Mouse (Mus musculus): Measurements from ENCODE around the gene Fam110c. TPM values are rescaled to one million over a fixed set of nuclear protein-coding genes. Genes with fewer than 3 reads are reported as not detected.

Fam110c gene
- polyA plus RNA-seq, 1 experiment from 2014 or later: not detected

GRCm38 (mm10) chr12:31080352-31080751, 6.7 kb downstream of the Fam110c start:
- ATAC-seq (no peak), DNase-seq (ENCODE audit: low read depth, low spot score) (no peak)
- ChIA-PET CTCF (no interaction called here), POLR2A (no interaction called here)
- TF ChIP-seq CTCF (IDR thresholded peaks at IDR 0.05): no peak
- peaks cover 6% of the 10 kb centered on the region for H3K27me3 ChIP-seq
- in situ Hi-C loops (cut with MboI; ENCODE audit: low pct_unique_long_range_greater_than_20kb): no loop called here

- H3K27me3 ChIP-seq: peaks cover 6% of the 10 kb centered on the region
- no peak for TF ChIP-seq CTCF (IDR thresholded peaks at IDR 0.05)
- ATAC-seq: no peak
- ChIA-PET POLR2A (no interaction called here), CTCF (no interaction called here)
- in situ Hi-C loops (cut with MboI; ENCODE audit: low pct_unique_long_range_greater_than_20kb): no loop called here
- DNase-seq (ENCODE audit: low read depth, low spot score): no peak
These were observed 7.4 kb downstream of the Fam110c start for GRCm38 (mm10) chr12:31080890-31081554.

GRCm38 (mm10) chr12:31083007-31083406, 9.3 kb downstream of the Fam110c start:
- DNase-seq (ENCODE audit: low read depth, low spot score): no peak
- ATAC-seq: no peak
- H3K27me3 ChIP-seq: peaks cover 3% of the 10 kb centered on the region
- CTCF ChIA-PET: interaction anchor here (1.3 kb wide), 1 partner anchor 56 kb away, joined by 3 read pairs; no protein-coding TSS in a partner anchor
- in situ Hi-C loops (cut with MboI; ENCODE audit: low pct_unique_long_range_greater_than_20kb): no loop called here
- POLR2A ChIA-PET: no interaction called here
- TF ChIP-seq CTCF (IDR thresholded peaks at IDR 0.05): no peak

GRCm38 (mm10) chr12:31083407-31083806, 9.7 kb downstream of the Fam110c start:
- DNase-seq (ENCODE audit: low read depth, low spot score) (no peak), ATAC-seq (no peak)
- POLR2A ChIA-PET: no interaction called here
- CTCF ChIA-PET: interaction anchor here (0.8 to 1.3 kb wide), 2 partner anchors 55 to 57 kb away, joined by 3 read pairs; no protein-coding TSS in a partner anchor
- TF ChIP-seq CTCF (IDR thresholded peaks at IDR 0.05): no peak
- H3K27me3 ChIP-seq: peaks cover 3% of the 10 kb centered on the region
- in situ Hi-C loops (cut with MboI; ENCODE audit: low pct_unique_long_range_greater_than_20kb): no loop called here

GRCm38 (mm10) chr12:31087060-31087459, 13.4 kb downstream of the Fam110c start:
- no peaks in the 10 kb centered on the region for H3K27me3 ChIP-seq
- in situ Hi-C loops (cut with MboI; ENCODE audit: low pct_unique_long_range_greater_than_20kb): no loop called here
- TF ChIP-seq CTCF (IDR thresholded peaks at IDR 0.05): no peak
- no peak for DNase-seq (ENCODE audit: low read depth, low spot score)
- CTCF ChIA-PET: interaction anchor here (1.1 to 1.3 kb wide), 2 partner anchors 34 to 40 kb away, joined by 3 read pairs; no protein-coding TSS in a partner anchor
- POLR2A ChIA-PET: no interaction called here
- no peak for ATAC-seq

- no peak for TF ChIP-seq CTCF (IDR thresholded peaks at IDR 0.05)
- ATAC-seq: no peak
- H3K27me3 ChIP-seq: peaks cover 12% of the 10 kb centered on the region
- ChIA-PET POLR2A (interaction anchor here (0.7 kb wide), 1 partner anchor 1339 kb away, joined by 3 read pairs; no protein-coding TSS in a partner anchor), CTCF (no interaction called here)
- DNase-seq (ENCODE audit: low read depth, low spot score): no peak
- in situ Hi-C loops (cut with MboI; ENCODE audit: low pct_unique_long_range_greater_than_20kb): no loop called here
These were observed 16.7 kb downstream of the Fam110c start for GRCm38 (mm10) chr12:31090401-31090800.

GRCm38 (mm10) chr12:31090882-31091640, 17.4 kb downstream of the Fam110c start:
- no peak for TF ChIP-seq CTCF (IDR thresholded peaks at IDR 0.05)
- POLR2A ChIA-PET: interaction anchor here (0.7 kb wide), 1 partner anchor 1338 kb away, joined by 3 read pairs; no protein-coding TSS in a partner anchor
- no peak for ATAC-seq

GRCm38 (mm10) chr12:31092481-31092880, 18.8 kb downstream of the Fam110c start:
- no peak for TF ChIP-seq CTCF (IDR thresholded peaks at IDR 0.05)
- CTCF ChIA-PET: no interaction called here
- ATAC-seq: no peak
- no peak for DNase-seq (ENCODE audit: low read depth, low spot score)
- POLR2A ChIA-PET: no interaction called here
- peaks cover 18% of the 10 kb centered on the region for H3K27me3 ChIP-seq
- in situ Hi-C loops (cut with MboI; ENCODE audit: low pct_unique_long_range_greater_than_20kb): no loop called here

More at GRCm38 (mm10) chr12:31090882-31091640, 17.4 kb downstream of the Fam110c start:
- in situ Hi-C loops (cut with MboI; ENCODE audit: low pct_unique_long_range_greater_than_20kb): no loop called here
- CTCF ChIA-PET: no interaction called here
- DNase-seq (ENCODE audit: low read depth, low spot score): no peak
- H3K27me3 ChIP-seq: peaks cover 12% of the 10 kb centered on the region

GRCm38 (mm10) chr12:31097185-31097584, 23.5 kb downstream of the Fam110c start:
- in situ Hi-C loops (cut with MboI; ENCODE audit: low pct_unique_long_range_greater_than_20kb): no loop called here
- H3K27me3 ChIP-seq: peaks cover 18% of the 10 kb centered on the region
- TF ChIP-seq CTCF (IDR thresholded peaks at IDR 0.05): no peak
- no peak for ATAC-seq
- DNase-seq (ENCODE audit: low read depth, low spot score): no peak
- ChIA-PET POLR2A (no interaction called here), CTCF (no interaction called here)

- in situ Hi-C loops (cut with MboI; ENCODE audit: low pct_unique_long_range_greater_than_20kb): no loop called here
- ATAC-seq: no peak
- DNase-seq (ENCODE audit: low read depth, low spot score): no peak
- peaks cover 7% of the 10 kb centered on the region for H3K27me3 ChIP-seq
- POLR2A ChIA-PET: no interaction called here
- no peak for TF ChIP-seq CTCF (IDR thresholded peaks at IDR 0.05)
- CTCF ChIA-PET: no interaction called here
These were observed 27.5 kb downstream of the Fam110c start for GRCm38 (mm10) chr12:31101190-31101589.

GRCm38 (mm10) chr12:31101821-31102220, 28.2 kb downstream of the Fam110c start:
- H3K27me3 ChIP-seq: peaks cover 5% of the 10 kb centered on the region
- no peak for DNase-seq (ENCODE audit: low read depth, low spot score)
- no peak for TF ChIP-seq CTCF (IDR thresholded peaks at IDR 0.05)
- ChIA-PET CTCF (no interaction called here), POLR2A (no interaction called here)
- in situ Hi-C loops (cut with MboI; ENCODE audit: low pct_unique_long_range_greater_than_20kb): no loop called here
- ATAC-seq: no peak
